Mouse (Mus musculus): ENCODE data around the gene Fam53b.
A peak's percentile ranks its signal among the peaks of the same experiment; 100 is the strongest.
"Not testable (repeated sequence)": the region's sequence is repeated elsewhere in the genome, so short reads cannot be mapped to it uniquely, and the experiment has no call there.

The Fam53b gene

GRCm38 (mm10) chr7:132679117-132679516 is 134.6 kb downstream of the Fam53b start:
- DNase-seq (ENCODE audit: low spot score): no peak

GRCm38 (mm10) chr7:132675922-132676321 is 137.8 kb downstream of the Fam53b start:
- DNase-seq (ENCODE audit: low spot score): no peak

GRCm38 (mm10) chr7:132673931-132674755 is 139.5 kb downstream of the Fam53b start:
- DNase-seq (ENCODE audit: low spot score): peak; percentile 65

- DNase-seq (ENCODE audit: low spot score): peak; percentile 15
These were observed 141.2 kb downstream of the Fam53b start for GRCm38 (mm10) chr7:132672481-132672959.

- no peak for DNase-seq (ENCODE audit: low spot score)
These were observed 142.9 kb downstream of the Fam53b start for GRCm38 (mm10) chr7:132670863-132671165.

- no peak for DNase-seq (ENCODE audit: low spot score)
These were observed 143.5 kb downstream of the Fam53b start for GRCm38 (mm10) chr7:132669999-132670862.

GRCm38 (mm10) chr7:132668604-132669003 is 145.1 kb downstream of the Fam53b start:
- no peak for DNase-seq (ENCODE audit: low spot score)

GRCm38 (mm10) chr7:132666516-132666915 is 147.2 kb downstream of the Fam53b start:
- DNase-seq (ENCODE audit: low spot score): no peak

GRCm38 (mm10) chr7:132665664-132666382 is 147.9 kb downstream of the Fam53b start:
- no peak for DNase-seq (ENCODE audit: low spot score)

- DNase-seq (ENCODE audit: low spot score): no peak
These were observed 148.9 kb downstream of the Fam53b start for GRCm38 (mm10) chr7:132664815-132665214.

- DNase-seq (ENCODE audit: low spot score): not testable (repeated sequence)
These were observed 150.9 kb downstream of the Fam53b start for GRCm38 (mm10) chr7:132662831-132663230.
